Mouse (Mus musculus) inflammation-experienced regulatory T-cells, adult 6 months (primary cell): ENCODE data around the gene Nrxn2. TPM values are rescaled to one million over a fixed set of nuclear protein-coding genes. Genes with fewer than 3 reads are reported as not detected.

Source experiments
- ATAC-seq: one replicate; pipeline ENCODE4 v1.8.0; 2017
- polyA plus RNA-seq, 3 experiments: library from polyadenylated mRNA; unstranded; fragments of 100-300 nt; shearing (Covaris generic); gene quantifications; one replicate each; pipeline ENCODE4 v1.2.1; 2017

Nrxn2 gene
- polyA plus RNA-seq, 3 experiments from 2014 or later, result 0.26 TPM; not detected in 2

- no peak for ATAC-seq
Measured at GRCm38 (mm10) chr19:6392743-6393393, 25.7 kb upstream of the Nrxn2 start.

GRCm38 (mm10) chr19:6393637-6394036 lies 24.9 kb upstream of the Nrxn2 start:
- ATAC-seq, result no peak

GRCm38 (mm10) chr19:6396237-6396636 lies 22.3 kb upstream of the Nrxn2 start:
- ATAC-seq, result no peak

GRCm38 (mm10) chr19:6397582-6398249 lies 20.8 kb upstream of the Nrxn2 start:
- ATAC-seq, result no peak

DNA sequence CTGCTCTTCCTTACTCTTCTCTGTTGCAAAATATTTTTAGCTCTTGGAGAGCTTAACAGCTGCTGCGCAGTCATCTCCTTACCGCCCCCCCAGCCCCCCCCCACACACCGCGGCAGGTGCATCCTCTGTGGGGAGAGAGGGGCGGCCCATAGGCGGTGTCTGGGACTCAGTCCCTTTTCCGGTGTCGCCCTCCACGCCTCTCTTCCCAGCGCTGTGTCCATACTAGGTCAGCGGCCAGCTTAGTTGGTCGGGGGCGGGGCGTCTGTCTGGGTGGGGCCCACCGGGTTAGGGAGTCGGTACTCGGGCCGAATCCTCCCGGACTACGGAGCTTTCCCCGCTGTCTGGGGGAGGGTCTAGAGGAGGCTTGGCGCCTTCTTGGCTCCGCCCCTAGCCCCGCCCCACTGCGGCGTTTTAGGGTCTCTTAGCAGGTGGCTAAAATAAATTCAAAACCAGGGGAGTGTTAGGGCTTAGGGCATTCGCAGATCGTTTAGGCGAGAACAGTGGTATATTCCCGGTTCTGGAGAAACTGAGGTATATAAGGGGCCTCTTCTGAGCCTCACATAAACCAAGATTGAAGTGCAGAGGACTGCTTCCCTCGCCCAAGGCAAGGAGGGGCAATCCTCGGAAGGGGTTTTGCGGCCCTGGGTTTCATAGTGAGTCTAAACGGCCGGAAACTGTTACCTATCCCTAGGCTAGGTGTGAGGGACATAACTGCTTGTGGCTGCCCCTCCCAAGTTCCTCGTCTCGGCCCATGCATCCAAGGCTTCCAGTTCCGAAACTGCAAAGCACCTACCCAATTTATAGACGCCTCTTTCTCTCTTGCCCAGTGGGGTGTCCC lies 19.9 kb upstream of the Nrxn2 start:
- ATAC-seq, result peak; percentile 23

DNA sequence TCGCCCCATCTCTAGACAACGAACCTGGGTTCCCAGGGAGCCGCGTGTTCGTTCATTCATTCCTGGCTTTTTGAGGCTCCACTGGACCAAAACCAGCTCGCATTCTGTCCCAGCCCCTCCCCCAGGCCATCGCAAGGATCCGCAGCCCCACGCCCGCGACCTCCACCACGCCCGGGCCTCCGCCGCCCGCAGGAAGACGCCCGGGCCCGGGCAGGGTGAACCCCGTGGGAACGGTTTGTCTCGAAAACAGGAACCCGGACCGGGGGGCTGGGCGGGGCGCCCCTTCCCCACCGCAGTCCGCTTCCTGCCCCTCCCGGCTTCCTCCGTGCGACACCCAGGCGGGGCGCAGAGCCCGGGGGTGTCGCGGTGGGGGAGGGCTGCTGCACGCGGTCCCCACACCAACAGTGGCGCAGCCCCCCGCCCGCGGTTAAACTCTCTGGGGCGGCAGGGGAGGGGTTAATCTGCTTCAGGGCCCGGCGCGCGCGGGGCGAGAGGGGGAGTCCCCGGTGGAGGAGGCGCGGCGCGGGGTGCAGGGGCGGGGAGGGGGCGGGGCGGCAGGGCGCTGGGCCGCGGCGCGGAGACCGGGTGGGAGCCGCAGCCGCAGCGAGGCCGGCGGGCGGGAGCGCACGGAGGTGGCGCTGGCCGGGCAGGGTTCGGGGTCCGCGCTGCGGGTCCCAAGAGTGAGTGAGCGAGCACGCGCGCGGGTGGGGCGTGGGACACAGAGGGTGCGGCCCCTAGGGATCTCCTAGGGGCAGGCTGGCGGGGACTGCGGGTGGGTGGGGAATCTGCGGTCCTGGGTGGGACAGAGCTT lies 19.0 kb upstream of the Nrxn2 start, which contains the start of gene Rasgrp2:
TSS of gene Rasgrp2 (plus strand) at position 56 of the 811 bp plus-strand sequence.
- peak; percentile 67 for ATAC-seq

GRCm38 (mm10) chr19:6400096-6401086 lies 18.1 kb upstream of the Nrxn2 start:
- peak; percentile 36 for ATAC-seq

DNA sequence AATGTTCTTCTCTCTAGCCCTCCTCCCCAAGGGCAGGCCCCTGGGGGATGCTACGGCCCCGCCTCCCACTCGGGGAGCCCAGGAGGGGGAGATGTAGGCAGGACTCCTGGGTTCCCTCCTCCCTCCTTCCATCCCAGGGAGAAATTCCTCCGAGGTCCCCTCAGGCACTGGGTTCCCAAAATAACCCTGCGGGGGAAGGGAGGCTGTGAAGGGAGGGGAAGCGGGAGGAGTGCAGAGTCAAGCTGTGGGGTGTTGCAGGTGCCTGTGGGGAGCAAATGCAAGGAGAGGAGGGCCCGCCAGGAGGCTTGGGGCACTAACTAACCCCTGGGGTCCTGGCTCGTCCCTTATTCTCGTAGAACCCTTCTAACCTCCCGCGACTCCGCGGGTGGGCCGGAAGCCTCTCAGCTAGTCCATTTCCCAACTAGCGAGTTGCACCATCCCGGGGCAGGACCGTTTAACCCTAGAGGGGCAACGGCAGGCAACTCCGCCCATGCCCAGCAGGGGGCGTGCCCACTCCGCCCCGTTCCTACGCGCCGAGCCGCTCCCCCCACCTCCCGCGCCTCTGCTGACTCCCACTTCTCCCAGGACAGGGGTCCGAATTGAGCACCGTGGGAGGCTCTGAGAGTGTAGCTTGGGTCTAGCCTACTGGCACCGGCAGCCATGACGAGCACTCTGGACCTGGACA lies 17.3 kb upstream of the Nrxn2 start:
- peak; percentile 37 for ATAC-seq

DNA sequence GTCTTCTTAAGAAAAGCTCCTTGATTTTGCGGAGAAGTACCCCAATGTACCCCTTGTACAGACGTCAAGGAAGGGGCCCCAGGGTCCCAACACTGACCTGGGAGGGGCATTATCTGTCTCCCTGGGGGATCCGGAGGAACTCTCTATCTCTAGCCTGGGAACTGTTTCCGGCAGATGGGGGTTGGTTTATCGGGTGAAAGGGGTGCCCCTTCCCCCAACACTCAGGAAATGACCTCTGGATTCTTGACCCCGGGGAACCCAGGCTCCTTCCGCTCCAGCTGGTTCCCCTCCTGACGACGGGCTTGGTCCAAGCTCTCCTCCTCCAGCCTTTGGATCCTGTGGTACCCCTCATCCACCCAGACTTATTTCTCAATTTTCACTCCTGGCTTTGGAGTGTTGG lies 16.6 kb upstream of the Nrxn2 start:
- ATAC-seq, result no peak

DNA sequence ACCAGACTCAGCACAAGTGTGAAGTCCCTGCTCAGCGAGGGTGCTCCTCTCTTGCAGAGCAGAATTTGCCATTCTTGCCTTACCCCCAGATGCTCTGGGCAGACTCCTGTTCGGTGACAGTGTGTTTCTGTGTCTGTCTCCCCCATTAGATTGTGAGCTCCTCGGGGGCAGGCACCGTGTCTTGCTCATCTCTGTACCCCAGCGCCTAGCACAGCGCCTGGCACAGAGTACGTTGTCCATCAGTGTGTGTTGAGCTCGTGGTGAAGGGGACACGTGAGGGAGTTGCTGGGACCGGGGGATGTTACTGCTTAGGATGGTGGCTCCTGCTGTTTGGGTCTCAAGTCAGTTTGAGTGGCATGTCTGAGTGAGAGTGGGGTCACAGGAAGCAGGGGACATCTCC lies 14.7 kb upstream of the Nrxn2 start:
- ATAC-seq, result no peak

DNA sequence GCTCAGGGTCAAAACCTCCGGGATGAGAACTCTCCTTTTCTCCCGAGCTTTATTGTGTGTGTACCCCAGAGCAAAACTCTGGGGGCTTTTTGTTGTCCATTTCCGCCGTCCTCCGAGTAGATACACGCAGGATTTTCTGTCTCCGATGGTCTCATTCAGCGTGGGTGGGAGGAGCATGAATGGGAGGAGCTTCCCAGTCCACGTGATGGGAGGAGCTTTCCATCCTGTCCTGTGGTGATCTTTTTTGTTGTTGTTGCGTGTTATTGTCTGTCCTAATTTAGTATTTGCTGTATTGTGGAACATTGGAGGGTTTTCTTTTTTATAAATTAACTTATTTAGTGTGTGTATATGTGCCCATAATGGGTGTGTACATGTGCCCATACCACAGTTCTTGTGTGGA lies 13.1 kb upstream of the Nrxn2 start:
- ATAC-seq, result no peak

- no peak for ATAC-seq
Measured at GRCm38 (mm10) chr19:6407109-6407508, 11.4 kb upstream of the Nrxn2 start.

- no peak for ATAC-seq
Measured at GRCm38 (mm10) chr19:6407816-6408510, 10.6 kb upstream of the Nrxn2 start.

- ATAC-seq, result no peak
Measured at GRCm38 (mm10) chr19:6408749-6409148, 9.8 kb upstream of the Nrxn2 start.

DNA sequence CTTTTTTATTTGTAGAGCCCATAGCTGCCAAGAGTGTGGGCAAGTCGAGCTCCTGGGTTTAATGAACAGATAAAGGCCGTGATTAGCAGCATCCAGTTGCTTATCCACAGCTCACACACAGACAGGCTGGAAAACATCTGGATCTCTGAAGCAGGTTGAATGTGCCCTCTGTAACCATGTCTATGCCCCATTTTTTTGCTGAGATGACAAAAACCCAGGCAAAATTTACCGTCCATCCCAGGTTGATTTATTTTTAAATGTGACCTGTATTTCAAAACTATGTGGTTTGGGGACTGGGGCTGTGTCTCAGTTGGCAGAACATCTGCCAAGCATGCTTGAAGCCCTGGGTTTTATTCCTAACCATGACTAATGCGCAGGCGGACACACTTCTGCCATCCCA lies 9.4 kb upstream of the Nrxn2 start:
- ATAC-seq, result no peak

- ATAC-seq, result no peak
Measured at GRCm38 (mm10) chr19:6409936-6410335, 8.6 kb upstream of the Nrxn2 start.

DNA sequence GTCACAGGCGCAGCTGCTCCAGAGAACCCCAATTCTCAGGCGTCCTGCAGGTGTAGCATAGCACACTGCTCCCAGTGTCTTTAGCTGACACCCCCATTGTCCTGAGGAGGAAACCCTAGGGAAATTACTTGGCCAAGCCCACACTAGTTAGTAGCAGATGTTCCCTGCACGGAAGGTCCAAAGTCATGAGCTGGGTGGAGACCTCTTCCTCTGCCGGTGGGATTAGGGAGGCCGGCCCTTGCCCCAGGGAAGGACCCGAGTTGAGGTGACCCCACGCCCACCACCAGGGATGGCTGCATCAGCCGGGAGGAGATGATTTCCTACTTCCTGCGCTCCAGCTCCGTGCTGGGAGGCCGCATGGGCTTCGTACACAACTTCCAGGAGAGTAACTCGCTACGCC lies 5.7 kb upstream of the Nrxn2 start:
- ATAC-seq, result no peak

GRCm38 (mm10) chr19:6415454-6415853 lies 3.1 kb upstream of the Nrxn2 start:
- no peak for ATAC-seq

GRCm38 (mm10) chr19:6416124-6416770 lies 2.3 kb upstream of the Nrxn2 start:
- no peak for ATAC-seq
